Mouse (Mus musculus): ENCODE measurements around the gene Ndrg3. TPM values are rescaled to one million over a fixed set of nuclear protein-coding genes. Genes with fewer than 3 reads are reported as not detected.
A peak's percentile ranks its signal among the peaks of the same experiment; 100 is the strongest.
"Not testable (repeated sequence)": the region's sequence is repeated elsewhere in the genome, so short reads cannot be mapped to it uniquely, and the experiment has no call there.

Gene Ndrg3
- polyA plus RNA-seq, 2 experiments, result 29.2 to 31.7 TPM

DNA sequence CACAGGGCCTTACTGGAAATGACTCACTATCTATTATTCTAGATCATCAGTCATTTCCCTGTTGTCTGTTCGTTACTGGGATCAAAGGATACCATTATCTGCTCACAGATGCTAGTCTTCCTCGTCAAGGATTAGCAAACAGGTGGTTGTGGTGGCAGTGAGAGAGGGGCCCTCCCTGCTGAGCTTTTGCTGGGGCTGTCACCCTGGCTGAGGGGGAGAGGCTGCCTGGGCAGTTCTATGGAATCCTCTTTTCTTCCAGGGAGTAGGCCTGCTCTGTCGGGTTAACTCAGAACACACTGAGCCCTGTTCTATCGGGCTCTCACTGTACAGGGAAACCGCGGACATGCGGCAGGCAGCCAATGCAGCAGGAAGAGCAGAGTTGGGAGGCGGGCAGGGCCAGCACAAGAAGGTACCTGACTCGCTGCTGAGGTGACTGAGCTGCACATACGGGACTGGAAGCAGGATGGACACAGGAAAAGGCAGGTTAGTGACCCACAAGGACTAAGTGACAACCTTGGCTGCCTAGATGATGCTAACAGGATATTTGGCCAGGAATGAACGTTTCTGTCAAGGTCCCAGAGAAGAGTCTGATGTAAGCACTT is 62.2 kb downstream of the Ndrg3 start:
- no peak for DNase-seq (ENCODE audit: low read depth in 3 of 3, low spot score in 3 of 3)
- peaks cover 19 to 46% of the 10 kb centered on the region in 2 experiments for H3K4me1 ChIP-seq (replicated peaks; ENCODE audit: control insufficient read depth in 2 of 2, insufficient read depth in 2 of 2, low read length in 1 of 2)
- H3K27me3 ChIP-seq (ENCODE audit: control insufficient read depth, insufficient read depth, low read length), result no peaks in the 10 kb centered on the region
- no peak overlapping the region for H3K4me2 ChIP-seq (ENCODE audit: low read depth)
- H3K9me3 ChIP-seq (ENCODE audit: control insufficient read depth, low read length), result no peaks in the 10 kb centered on the region
- ATAC-seq (ENCODE audit: insufficient read depth), result no peak
- H3K27ac ChIP-seq, result no peak overlapping the region
- H3K9ac ChIP-seq (replicated peaks), result 0 out of 2 replicates have a peak overlapping the region, but pooled peaks have one; percentile 24
- no peak overlapping the region for H3K4me3 ChIP-seq (ENCODE audit: insufficient read depth in 1 of 2, low read depth in 2 of 2, low read length in 2 of 2)
- 55% methylated on average over 11 of the region's 11 CpGs for WGBS (ENCODE audit: insufficient replicate concordance)
- TF ChIP-seq CTCF (IDR thresholded peaks at IDR 0.05; ENCODE audit: low read depth), result no peak
- 0 out of 2 replicates have a peak, but pooled peaks have one; percentile 37 for TF ChIP-seq EP300 (IDR thresholded peaks at IDR 0.05; ENCODE audit: low read depth)
- peaks cover 15% of the 10 kb centered on the region for H3K36me3 ChIP-seq (replicated peaks; ENCODE audit: control insufficient read depth, insufficient read depth, low read depth)

DNA sequence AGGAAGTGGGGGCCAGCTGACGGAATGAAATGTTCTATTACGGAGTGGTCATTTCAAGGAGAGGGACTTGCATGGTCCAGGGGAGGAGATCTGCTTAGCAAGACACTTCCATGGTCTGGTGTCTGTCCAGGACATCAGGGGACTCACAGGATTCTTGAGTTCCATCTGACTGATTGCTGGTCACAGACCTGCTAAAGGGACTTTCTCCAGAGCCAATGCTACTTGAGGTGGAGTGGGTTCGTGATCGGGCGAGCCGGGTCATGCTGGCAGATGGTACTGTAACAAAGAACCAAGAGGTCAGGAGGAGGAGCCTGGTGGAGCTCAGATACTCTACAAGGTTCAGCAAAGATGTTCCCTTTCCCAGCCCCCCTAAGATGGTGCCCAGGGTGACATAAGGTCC is 63.2 kb downstream of the Ndrg3 start:
- 91% methylated on average over 6 of the region's 6 CpGs for WGBS (ENCODE audit: insufficient replicate concordance)
- no peak overlapping the region for H3K4me3 ChIP-seq (ENCODE audit: insufficient read depth in 1 of 2, low read depth in 2 of 2, low read length in 2 of 2)
- H3K27me3 ChIP-seq (ENCODE audit: control insufficient read depth, insufficient read depth, low read length), result no peaks in the 10 kb centered on the region
- H3K4me2 ChIP-seq (ENCODE audit: low read depth), result no peak overlapping the region
- peaks cover 27 to 54% of the 10 kb centered on the region in 2 experiments for H3K4me1 ChIP-seq (replicated peaks; ENCODE audit: control insufficient read depth in 2 of 2, insufficient read depth in 2 of 2, low read length in 1 of 2)
- no peak overlapping the region for H3K27ac ChIP-seq
- H3K9me3 ChIP-seq (ENCODE audit: control insufficient read depth, low read length), result no peaks in the 10 kb centered on the region
- no peak for TF ChIP-seq CTCF (IDR thresholded peaks at IDR 0.05; ENCODE audit: low read depth)
- no peak for TF ChIP-seq EP300 (IDR thresholded peaks at IDR 0.05; ENCODE audit: low read depth)
- ATAC-seq (ENCODE audit: insufficient read depth), result no peak
- H3K9ac ChIP-seq (replicated peaks), result no peak overlapping the region
- DNase-seq (ENCODE audit: low read depth in 3 of 3, low spot score in 3 of 3), result no peak
- peaks cover 15% of the 10 kb centered on the region for H3K36me3 ChIP-seq (replicated peaks; ENCODE audit: control insufficient read depth, insufficient read depth, low read depth)

DNA sequence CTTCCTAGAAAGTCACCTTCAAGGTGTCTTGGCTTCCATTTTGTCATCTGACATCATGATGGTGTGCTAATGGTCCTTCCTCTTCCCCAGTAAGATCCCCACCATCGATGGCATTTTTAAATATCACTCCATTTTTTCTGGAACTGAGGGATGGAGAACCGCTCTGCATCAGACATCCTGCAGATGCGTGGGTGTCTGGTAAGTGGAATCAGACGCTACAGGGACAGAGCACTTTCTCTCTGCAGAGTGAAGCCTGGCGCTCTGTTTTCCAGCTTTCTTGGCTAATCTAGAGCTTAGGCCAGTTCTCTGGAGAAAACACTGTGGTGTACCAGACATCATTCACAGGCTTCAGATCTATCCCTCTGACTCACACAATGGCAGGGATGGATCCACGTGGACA is 64.2 kb downstream of the Ndrg3 start:
- H3K9me3 ChIP-seq (ENCODE audit: control insufficient read depth, low read length), result no peaks in the 10 kb centered on the region
- peaks cover 12% of the 10 kb centered on the region for H3K36me3 ChIP-seq (replicated peaks; ENCODE audit: control insufficient read depth, insufficient read depth, low read depth)
- TF ChIP-seq EP300 (IDR thresholded peaks at IDR 0.05; ENCODE audit: low read depth) (no peak), CTCF (IDR thresholded peaks at IDR 0.05; ENCODE audit: low read depth) (no peak)
- WGBS (ENCODE audit: insufficient replicate concordance), result 82% methylated on average over 6 of the region's 6 CpGs
- H3K9ac ChIP-seq (replicated peaks), result no peak overlapping the region
- no peak overlapping the region for H3K4me2 ChIP-seq (ENCODE audit: low read depth)
- H3K4me3 ChIP-seq (ENCODE audit: insufficient read depth in 1 of 2, low read depth in 2 of 2, low read length in 2 of 2), result no peak overlapping the region
- no peak for ATAC-seq (ENCODE audit: insufficient read depth)
- no peaks in the 10 kb centered on the region for H3K27me3 ChIP-seq (ENCODE audit: control insufficient read depth, insufficient read depth, low read length)
- H3K27ac ChIP-seq, result no peak overlapping the region
- peaks cover 36 to 64% of the 10 kb centered on the region in 2 experiments for H3K4me1 ChIP-seq (replicated peaks; ENCODE audit: control insufficient read depth in 2 of 2, insufficient read depth in 2 of 2, low read length in 1 of 2)
- DNase-seq (ENCODE audit: low read depth in 3 of 3, low spot score in 3 of 3), result no peak

DNA sequence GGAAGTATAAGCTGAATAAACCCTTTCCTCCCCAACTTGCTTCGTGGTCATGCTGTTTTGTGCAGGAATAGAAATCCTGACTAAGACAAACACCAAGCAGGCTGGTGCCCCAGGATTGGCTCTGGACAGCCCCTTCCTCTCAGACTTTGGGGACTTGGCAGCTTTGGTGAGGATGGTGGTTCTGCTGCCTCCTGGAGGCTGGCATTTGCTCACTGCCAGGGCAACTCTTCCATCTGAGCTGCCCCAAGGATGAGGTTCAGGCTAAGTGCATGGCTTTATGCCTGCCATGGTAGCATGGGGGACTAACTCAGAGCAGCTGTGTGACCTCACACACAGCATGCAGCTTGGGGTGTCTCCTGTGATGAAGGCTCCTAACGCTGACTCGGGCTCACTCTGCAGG is 66.2 kb downstream of the Ndrg3 start:
- DNase-seq (ENCODE audit: low read depth in 3 of 3, low spot score in 3 of 3); ATAC-seq (ENCODE audit: insufficient read depth); H3K27me3 ChIP-seq (ENCODE audit: control insufficient read depth, insufficient read depth, low read length); H3K4me3 ChIP-seq (ENCODE audit: insufficient read depth in 1 of 2, low read depth in 2 of 2, low read length in 2 of 2); H3K4me2 ChIP-seq (ENCODE audit: low read depth); H3K9me3 ChIP-seq (ENCODE audit: control insufficient read depth, low read length); H3K9ac ChIP-seq (replicated peaks); H3K36me3 ChIP-seq (replicated peaks; ENCODE audit: control insufficient read depth, insufficient read depth, low read depth): not testable (repeated sequence)
- 65% methylated on average over 3 of the region's 3 CpGs for WGBS (ENCODE audit: insufficient replicate concordance)
- Histone ChIP-seq H3K27ac (peak overlapping the region; percentile 94), H3K4me1 (replicated peaks; ENCODE audit: control insufficient read depth in 2 of 2, insufficient read depth in 2 of 2, low read length in 1 of 2) (peaks cover 36 to 65% of the 10 kb centered on the region in 2 experiments)
- TF ChIP-seq CTCF (IDR thresholded peaks at IDR 0.05; ENCODE audit: low read depth), result 0 out of 2 replicates have a peak, but pooled peaks have one; percentile 25

DNA sequence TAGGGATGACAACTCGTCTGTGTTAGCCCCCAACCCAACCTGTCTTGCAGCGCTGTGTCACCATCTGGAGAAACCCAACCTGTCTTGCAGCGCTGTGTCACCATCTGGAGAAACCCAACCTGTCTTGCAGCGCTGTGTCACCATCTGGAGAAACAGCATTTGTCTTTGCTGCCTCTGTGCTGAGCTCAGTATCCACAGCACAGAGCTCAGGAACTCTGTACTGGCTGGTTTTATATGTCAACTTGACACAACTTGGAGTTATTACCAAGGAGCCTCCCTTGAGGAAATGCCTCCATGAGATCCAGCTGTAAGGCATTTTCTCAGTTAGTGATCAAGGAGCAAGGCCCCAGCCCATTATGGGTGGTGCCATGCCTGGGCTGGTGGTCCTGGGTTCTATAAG is 66.8 kb downstream of the Ndrg3 start:
- ATAC-seq (ENCODE audit: insufficient read depth), result peak; percentile 20; the same call in 1 of the 2 replicates
- peak overlapping the region; percentile 94 for H3K27ac ChIP-seq
- not testable (repeated sequence) for H3K36me3 ChIP-seq (replicated peaks; ENCODE audit: control insufficient read depth, insufficient read depth, low read depth); DNase-seq (ENCODE audit: low read depth in 3 of 3, low spot score in 3 of 3); H3K9me3 ChIP-seq (ENCODE audit: control insufficient read depth, low read length); H3K27me3 ChIP-seq (ENCODE audit: control insufficient read depth, insufficient read depth, low read length); H3K4me3 ChIP-seq (ENCODE audit: insufficient read depth in 1 of 2, low read depth in 2 of 2, low read length in 2 of 2); H3K9ac ChIP-seq (replicated peaks)
- WGBS (ENCODE audit: insufficient replicate concordance), result 81% methylated on average over 4 of the region's 4 CpGs
- peak overlapping the region; percentile 50; the same call in 1 of the 2 replicates for H3K4me2 ChIP-seq (ENCODE audit: low read depth)
- peaks cover 36 to 68% of the 10 kb centered on the region in 2 experiments for H3K4me1 ChIP-seq (replicated peaks; ENCODE audit: control insufficient read depth in 2 of 2, insufficient read depth in 2 of 2, low read length in 1 of 2)
